Mouse (Mus musculus) limb, embryonic 11.5 days (tissue): ENCODE results near the gene S1pr2. TPM values are rescaled to one million over a fixed set of nuclear protein-coding genes. Genes with fewer than 3 reads are reported as not detected.

Experiments
- microRNA-seq: library from miRNA; unstranded; fragments of <30 nt; microRNA quantifications from one replicate; pipeline ENCODE4, GENCODE M21; 2016
- polyA plus RNA-seq: library from polyadenylated mRNA; unstranded; fragments of >200 nt; fragmentation: Nextera tagmentation; extraction: Ambion mirVana; gene quantifications from 2 replicates; pipeline ENCODE4 v1.2.1, GENCODE M21; 2014

Gene S1pr2
- polyA plus RNA-seq, 1 experiment from 2014 or later, result 52.8 TPM

Small RNA genes lying within 50 kb of the gene (microRNA-seq; reads per million reads assigned to microRNA genes)
- 1.8 reads per million for gene Mir7081

Other genes with a start within 250 kb of the S1pr2 start
- gene Olfm2, start 230.4 kb downstream of the S1pr2 start, polyA plus RNA-seq, result 2.6 and 3.8 TPM in 2 replicates
- gene Col5a3, start 161.7 kb downstream of the S1pr2 start, polyA plus RNA-seq, result 0.21 TPM in 1 of 2 replicates, not detected in the other
- not detected in 2 replicates for gene Rdh8, start 158.3 kb downstream of the S1pr2 start, polyA plus RNA-seq
- 1.2 and 1.4 TPM in 2 replicates for gene A230050P20Rik, start 108.1 kb downstream of the S1pr2 start, polyA plus RNA-seq
- gene Angptl6, start 97.1 kb downstream of the S1pr2 start, polyA plus RNA-seq, result 2.6 TPM in 2 replicates
- 83.9 and 87.3 TPM in 2 replicates for gene Ppan, start 88.6 kb downstream of the S1pr2 start, polyA plus RNA-seq
- 377 and 383 TPM in 2 replicates for gene Eif3g, start 78.2 kb downstream of the S1pr2 start, polyA plus RNA-seq
- 95.7 and 95.8 TPM in 2 replicates for gene Dnmt1, start 16.9 kb downstream of the S1pr2 start, polyA plus RNA-seq
- 163 and 169 TPM in 2 replicates for gene Mrpl4, start 26.0 kb upstream of the S1pr2 start, polyA plus RNA-seq
- gene Icam1, start 39.2 kb upstream of the S1pr2 start, polyA plus RNA-seq, result 5.5 and 8.3 TPM in 2 replicates
- gene Icam4, start 52.6 kb upstream of the S1pr2 start, polyA plus RNA-seq, result 3.6 and 5.3 TPM in 2 replicates
- gene Icam5, start 55.3 kb upstream of the S1pr2 start, polyA plus RNA-seq, result not detected in 2 replicates
- gene Zglp1, start 90.3 kb upstream of the S1pr2 start, polyA plus RNA-seq, result 1.4 and 2.4 TPM in 2 replicates
- 0.27 and 0.52 TPM in 2 replicates for gene Gm49373, start 96.3 kb upstream of the S1pr2 start, polyA plus RNA-seq
- gene Fdx1l, start 96.8 kb upstream of the S1pr2 start, polyA plus RNA-seq, result 57.5 and 60.1 TPM in 2 replicates
- gene Gm38431, start 115.2 kb upstream of the S1pr2 start, polyA plus RNA-seq, result 4.1 TPM in 2 replicates
- gene Raver1, start 115.2 kb upstream of the S1pr2 start, polyA plus RNA-seq, result 99.1 and 104 TPM in 2 replicates
- 8.1 and 9.7 TPM in 2 replicates for gene Tyk2, start 154.5 kb upstream of the S1pr2 start, polyA plus RNA-seq
- gene Cdc37, start 173.2 kb upstream of the S1pr2 start, polyA plus RNA-seq, result 407 and 424 TPM in 2 replicates
- gene Pde4a, start 188.9 kb upstream of the S1pr2 start, polyA plus RNA-seq, result 3.3 and 5.3 TPM in 2 replicates